Mouse (Mus musculus): ENCODE data around the gene Ndufaf5. TPM values are rescaled to one million over a fixed set of nuclear protein-coding genes. Genes with fewer than 3 reads are reported as not detected.

The Ndufaf5 gene
- polyA plus RNA-seq (2012; rRNA removed) = 0.62 and 1.2 TPM in 2 replicates

GRCm38 (mm10) chr2:140170127-140170802 is at the start of gene Ndufaf5, which contains the start of gene Esf1:
Gene Ndufaf5, plus strand, starts transcription at chr2:140170649.
Gene Esf1, minus strand, starts transcription at chr2:140170564.

GRCm38 (mm10) chr2:140151743-140152142 is 18.7 kb upstream of the Ndufaf5 start, which contains the start of gene Gm17374:
Gene Gm17374, plus strand, starts transcription at chr2:140152043.

Other genes starting within 250 kb of the Ndufaf5 start
- gene Tasp1, start 103.8 kb upstream of the Ndufaf5 start, polyA plus RNA-seq (2012; rRNA removed) = 1.6 and 2.0 TPM in 2 replicates
- gene Gm17374, start 18.6 kb upstream of the Ndufaf5 start, polyA plus RNA-seq (2012; rRNA removed) = not detected in 2 replicates
- gene Esf1, start 85 bp upstream of the Ndufaf5 start, polyA plus RNA-seq (2012; rRNA removed) = 0.08 and 0.16 TPM in 2 replicates
- gene Sel1l2, start 219.1 kb downstream of the Ndufaf5 start, polyA plus RNA-seq (2012; rRNA removed) = not detected in 2 replicates
- gene Macrod2, start 224.7 kb downstream of the Ndufaf5 start, polyA plus RNA-seq (2012; rRNA removed) = 2.3 and 3.8 TPM in 2 replicates